Mouse (Mus musculus) kidney, postnatal 10 days (tissue): ENCODE measurements around the gene Kmt5a.
"Not testable (repeated sequence)": the region's sequence is repeated elsewhere in the genome, so short reads cannot be mapped to it uniquely, and the experiment has no call there.

Source experiments
- DNase-seq: peaks from one replicate; pipeline ENCODE4 v3.0.0; 2021; ENCODE audit warnings: mixed read lengths

The Kmt5a gene

GRCm38 (mm10) chr5:124483655-124484396 is 44.1 kb downstream of the Kmt5a start:
- DNase-seq, result peak; percentile 41

DNA sequence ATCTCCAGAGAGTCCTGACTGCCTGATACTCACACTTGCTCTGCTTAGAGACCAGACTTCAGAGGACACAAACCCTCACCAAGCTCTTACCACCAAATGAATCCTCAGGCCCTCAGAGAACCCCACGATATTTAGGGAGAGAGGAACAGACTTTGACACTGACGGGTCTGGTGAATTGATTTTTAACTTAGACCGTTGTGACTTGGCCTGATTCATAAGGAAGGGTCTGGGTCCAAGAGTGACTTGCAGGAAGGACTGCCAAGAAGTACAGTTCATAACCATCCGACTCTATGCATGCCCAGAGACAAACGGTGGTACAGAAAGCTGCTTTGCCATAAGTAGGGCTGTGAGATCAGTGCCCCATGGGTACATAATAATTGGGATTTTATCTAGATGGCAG is 45.9 kb downstream of the Kmt5a start:
- no peak for DNase-seq

GRCm38 (mm10) chr5:124488885-124489284 is 49.2 kb downstream of the Kmt5a start:
- no peak for DNase-seq

GRCm38 (mm10) chr5:124491732-124492131 is 52.0 kb downstream of the Kmt5a start:
- DNase-seq, result no peak

DNA sequence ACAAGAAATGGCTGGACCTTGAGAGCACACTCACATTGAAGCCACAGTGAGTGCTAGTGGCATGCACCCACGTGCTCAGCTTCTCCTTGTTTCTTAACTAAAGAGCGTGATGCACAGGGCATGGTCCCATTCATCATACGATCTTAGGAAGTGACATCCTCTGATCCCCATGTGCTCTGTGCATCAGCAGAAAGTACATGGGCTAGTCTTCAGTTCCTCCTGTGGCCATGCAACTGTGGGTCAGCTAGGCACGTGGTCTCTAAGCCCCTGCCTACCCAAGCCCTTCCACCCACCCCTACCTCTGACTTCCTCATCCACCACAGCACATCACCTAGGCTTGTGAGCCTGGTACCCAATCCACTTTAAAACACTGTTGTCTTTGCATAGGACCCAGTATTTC is 52.9 kb downstream of the Kmt5a start:
- DNase-seq, result no peak

DNA sequence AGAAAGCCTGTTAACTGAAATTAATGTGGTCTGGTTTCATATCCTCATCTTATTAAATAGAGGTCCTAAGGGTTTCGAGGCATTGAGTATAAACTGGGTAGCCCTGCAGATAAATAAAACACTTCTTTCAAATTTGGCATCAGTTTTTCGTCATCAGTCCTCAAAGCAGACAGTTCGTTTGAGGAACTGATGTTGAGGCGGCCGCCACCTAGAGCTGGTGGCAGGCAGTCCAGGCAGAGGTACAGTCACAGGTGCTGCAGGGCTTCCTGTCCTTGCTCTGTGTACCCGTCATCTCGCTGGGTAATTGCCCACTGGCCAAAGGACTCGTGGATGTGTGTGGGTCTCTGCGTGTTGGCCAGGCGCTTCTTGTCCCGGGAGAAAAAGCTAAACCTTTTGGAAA is 53.7 kb downstream of the Kmt5a start:
- no peak for DNase-seq

- no peak for DNase-seq
Measured at GRCm38 (mm10) chr5:124495547-124495946, 55.8 kb downstream of the Kmt5a start.

DNA sequence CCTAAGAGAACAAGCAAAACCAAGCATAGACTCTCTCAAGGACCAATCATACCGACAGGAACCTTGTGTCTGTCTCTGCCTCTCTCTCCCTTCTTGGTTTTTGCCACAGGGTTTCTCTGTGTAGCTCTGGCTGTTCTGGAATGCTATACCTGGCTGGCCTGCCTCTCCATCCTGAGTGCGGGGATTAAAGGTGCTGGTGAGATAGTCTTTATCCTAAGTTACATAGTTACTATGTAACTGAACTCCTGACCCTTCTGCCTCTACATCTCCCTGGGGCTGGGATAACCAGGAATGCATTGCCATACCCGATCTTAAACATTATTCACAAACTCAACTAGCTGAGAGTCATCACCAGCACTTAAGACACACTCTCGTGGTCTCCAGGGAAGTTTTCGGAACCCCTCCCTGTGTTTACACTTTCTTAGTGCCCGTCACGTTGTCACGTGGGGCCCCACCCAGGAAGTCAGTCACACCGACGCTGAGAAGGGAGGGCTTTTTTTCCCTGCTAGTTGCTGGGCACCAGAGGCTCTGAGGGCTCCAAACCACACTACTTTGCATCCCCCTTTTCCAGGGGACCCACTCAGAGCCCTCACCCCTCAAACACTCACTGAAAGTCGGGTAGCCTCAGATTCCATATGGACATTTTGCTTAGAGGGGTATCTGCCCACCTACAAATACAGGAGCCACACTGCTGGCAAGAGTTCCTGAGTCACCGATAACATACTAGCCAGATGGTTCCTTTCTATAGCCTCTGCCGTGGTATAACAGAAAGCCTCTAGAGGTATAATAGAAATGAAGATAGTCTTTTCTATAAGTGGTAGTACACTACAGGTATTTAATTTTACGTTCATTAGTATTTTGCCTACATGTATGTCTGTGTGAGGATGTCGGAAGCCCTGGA is 57.1 kb downstream of the Kmt5a start:
- DNase-seq, result no peak

- peak; percentile 65 for DNase-seq
Measured at GRCm38 (mm10) chr5:124498221-124498876, 58.6 kb downstream of the Kmt5a start.

DNA sequence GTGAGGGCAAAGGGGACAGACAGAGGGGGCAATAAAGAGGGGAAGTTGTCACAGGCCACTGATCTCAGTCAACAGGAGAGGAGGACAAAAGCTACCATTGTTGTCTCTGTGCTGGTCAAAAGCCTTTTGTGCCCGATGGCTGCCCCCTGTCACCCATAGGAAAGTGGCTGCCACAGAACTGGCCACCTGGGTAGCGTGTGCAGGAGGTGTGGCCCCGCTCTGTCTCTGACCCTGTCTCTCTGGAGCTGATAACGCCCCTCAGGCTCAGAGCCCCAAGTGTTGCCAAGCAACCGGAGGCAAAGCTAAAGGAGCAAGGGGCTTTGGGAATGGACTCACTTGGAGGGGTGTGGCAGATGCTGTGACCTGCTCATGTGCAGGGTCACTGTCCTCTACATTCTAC is 59.3 kb downstream of the Kmt5a start:
- no peak for DNase-seq

DNA sequence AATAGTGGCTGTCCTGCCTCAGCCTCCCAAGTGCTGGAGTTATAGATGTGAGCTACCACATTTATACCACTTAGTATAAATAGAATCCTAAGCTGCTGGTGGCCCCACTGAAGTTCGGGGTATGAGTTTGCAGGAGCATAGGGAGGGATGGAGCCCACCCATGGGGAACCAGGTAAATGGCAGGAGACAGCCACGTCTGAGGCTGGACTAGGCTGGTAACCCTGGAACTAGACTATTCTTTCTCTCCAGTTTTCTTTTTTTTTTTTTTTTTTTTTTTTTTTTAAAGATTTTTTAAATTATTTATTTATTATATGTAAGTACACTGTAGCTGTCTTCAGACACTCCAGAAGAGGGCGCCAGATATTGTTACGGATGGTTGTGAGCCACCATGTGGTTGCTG is 60.3 kb downstream of the Kmt5a start:
- DNase-seq, result not testable (repeated sequence)

DNA sequence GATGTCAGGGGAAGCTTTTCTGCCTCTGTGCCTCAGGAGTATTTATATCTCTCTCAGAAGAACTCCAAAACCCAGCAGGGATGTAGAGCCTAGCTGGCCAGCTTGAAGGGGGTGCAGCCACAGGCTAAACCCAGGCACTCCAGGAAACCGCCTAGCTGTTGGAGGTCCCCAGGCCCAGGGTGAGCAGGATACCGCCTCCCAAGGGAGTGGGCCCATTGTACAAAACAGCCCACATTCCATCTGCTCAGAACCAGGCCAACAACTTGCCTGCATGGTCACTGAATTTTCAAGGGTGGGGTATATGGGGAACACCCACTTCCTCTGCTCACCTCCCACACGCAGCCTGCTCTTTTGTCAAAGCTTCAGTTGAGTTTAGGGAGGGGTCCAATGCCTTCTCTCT is 60.8 kb downstream of the Kmt5a start:
- DNase-seq, result no peak

DNA sequence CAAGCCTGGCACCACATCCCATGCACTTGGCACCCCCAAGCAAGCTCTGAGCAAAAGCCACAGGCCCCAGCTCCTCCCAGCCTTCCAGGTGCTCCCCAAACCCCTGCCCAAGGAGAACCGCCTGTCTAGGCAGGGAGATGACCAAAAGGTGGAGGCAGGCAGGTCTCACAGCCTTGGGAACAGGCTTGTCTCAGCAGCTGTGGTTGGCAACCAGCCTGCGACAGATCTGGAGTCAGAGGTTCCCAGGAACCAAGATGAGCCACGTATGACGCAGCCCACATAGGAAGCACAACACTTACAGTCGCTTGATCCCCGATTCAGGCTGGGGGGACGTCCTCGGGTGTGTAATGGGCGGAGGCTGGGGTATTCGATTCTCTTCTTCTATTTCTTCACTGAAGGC is 61.8 kb downstream of the Kmt5a start:
- DNase-seq, result no peak

DNA sequence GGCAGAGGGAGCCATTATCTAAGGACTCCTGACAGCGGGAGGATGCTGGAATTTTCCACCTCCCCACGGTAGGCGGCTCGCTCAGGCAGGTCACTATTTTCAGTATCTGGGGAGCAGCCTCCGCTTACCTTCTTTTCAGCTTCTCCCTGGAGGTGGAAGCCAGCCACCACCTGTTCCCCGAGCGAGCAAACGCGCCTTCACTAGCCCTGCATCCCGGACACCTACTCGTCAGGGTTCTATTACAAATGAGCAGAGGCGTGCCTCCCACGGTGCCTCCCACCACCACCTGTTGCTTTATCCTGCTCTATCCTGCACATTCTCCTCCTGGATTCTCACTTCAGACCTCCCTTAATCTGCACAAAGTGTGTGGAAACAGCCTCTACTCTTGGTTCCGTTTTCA is 64.0 kb downstream of the Kmt5a start:
- DNase-seq, result no peak

DNA sequence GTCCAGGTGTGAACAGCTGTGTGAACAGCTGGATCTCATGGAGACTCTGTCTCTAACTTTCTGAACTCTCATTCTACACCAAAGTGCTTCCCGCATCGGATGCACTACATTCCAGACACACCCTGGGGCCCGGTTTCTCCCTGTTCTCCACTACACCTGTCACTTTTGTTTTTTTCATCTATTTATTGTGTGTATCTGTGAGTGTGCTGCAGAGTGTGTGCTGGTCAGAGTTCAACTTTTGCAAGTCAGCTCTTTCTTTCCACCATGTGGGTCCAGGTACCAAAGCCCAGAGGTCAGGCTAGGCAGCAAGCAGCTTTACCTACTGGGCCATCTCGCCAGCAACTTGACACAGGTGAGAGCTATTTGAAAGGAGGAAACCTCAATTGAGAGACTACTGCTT is 65.5 kb downstream of the Kmt5a start:
- DNase-seq, result no peak

DNA sequence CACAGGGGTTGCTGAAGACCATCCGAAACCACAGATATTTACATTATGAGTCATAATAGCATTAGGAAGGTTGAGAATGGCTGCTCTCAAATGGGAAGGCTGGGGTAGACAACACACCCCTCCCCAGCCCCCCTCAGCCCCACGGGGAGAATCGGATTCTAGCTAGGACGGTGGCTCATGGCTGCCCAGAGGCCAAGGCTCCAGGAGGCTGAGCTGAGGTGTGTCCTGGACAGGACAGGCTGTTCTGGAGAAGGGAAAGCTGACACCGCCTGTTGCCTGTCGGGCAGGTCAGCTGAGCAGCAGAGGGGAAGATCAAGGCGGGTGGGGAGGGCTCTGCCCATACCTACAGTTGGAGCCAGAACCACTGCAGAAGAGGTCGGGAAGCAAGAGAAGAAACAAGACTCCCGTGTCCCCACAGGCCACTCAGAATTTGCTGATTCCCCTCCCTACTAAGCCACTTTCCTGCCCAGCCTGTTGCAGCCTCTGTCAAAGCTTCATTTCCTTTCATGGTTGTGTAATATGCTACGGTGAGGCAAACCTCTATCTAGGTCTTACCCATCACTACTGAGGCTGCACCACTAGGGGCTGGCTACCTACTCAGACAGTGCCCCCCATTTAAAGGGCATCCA is 67.1 kb downstream of the Kmt5a start:
- no peak for DNase-seq

- DNase-seq, result no peak
Measured at GRCm38 (mm10) chr5:124509200-124509599, 69.5 kb downstream of the Kmt5a start.

DNA sequence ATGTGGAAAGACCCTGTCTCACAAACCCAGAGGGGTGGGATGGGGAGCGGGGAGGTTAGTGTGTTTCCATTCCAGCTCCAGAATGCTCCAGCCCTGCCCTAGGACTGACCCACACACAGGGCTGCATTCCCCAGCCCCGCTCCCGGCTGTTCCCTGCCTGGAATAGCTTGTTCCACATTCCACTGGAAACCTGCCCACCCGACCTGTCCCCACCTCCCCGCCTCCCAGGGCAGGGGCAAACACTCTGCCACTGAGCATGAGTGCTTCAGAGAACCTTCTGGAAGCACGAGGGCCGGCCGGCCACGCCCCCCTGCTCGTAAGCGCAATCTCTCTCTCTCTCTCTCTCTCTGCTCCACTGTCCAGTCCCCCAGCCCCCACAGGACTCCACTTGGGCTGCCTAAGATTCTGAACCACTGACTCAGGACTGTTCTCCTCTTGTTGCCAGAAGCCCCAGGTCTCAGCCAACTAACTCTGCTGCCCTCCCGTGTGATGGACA is 70.1 kb downstream of the Kmt5a start:
- DNase-seq, result peak; percentile 82

DNA sequence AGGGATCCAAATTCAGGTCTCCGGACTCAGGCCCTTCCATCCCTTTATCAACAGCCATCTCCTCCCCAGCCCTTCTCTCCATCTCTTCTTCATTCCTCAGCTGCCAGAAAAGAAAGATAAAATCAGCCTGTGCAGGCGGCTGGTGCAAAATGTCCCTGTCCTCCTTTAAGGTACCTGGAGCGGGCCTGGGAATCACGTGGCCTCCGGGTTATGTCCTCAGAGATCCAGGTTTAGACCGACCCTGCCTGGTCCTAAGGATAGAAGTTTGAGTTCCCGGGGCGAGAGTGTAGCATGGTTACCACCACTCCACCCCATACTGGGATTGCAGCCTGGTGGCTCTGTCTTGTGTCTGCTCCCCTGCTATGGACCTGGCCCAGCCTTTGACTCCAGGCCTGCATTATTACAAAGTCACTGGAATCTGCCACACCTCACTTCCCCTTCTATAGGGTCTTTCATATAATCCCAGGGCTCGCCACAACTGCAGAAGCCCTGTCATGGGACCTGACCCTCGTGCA is 70.9 kb downstream of the Kmt5a start:
- DNase-seq, result no peak
